Mouse (Mus musculus): ENCODE results near the gene Rnf135.

DNA sequence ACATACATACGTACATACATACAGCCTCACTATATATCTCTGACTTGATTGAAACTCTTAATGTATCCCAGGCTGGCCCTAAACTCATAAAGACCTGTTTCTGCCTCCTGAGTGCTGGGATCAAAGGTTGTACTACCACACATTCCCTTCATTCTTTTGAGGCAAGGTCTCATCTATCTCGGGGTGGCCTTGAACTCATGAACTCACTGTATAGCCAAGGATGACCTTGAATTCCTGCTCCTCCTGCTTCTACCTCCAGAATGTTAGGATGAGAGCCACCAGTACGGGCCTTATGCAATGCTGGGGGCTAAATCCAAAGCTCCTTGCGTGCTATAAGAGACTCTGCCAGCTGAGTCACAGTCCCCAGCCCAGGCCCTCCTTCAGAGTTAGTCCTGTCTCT lies 22.6 kb upstream of the Rnf135 start:
- TF ChIP-seq GATA1 (IDR thresholded peaks at IDR 0.05; ENCODE audit: borderline replicate concordance, low read length) = no peak
- no peak for TF ChIP-seq FLI1 (IDR thresholded peaks at IDR 0.05; ENCODE audit: low read length)
